Mouse (Mus musculus): ENCODE data around the gene Inpp5k. TPM values are rescaled to one million over a fixed set of nuclear protein-coding genes. Genes with fewer than 3 reads are reported as not detected.

Inpp5k gene
- 53.0 and 107 TPM in 2 replicates for polyA plus RNA-seq (2012; rRNA removed; ENCODE audit: low replicate concordance)

DNA sequence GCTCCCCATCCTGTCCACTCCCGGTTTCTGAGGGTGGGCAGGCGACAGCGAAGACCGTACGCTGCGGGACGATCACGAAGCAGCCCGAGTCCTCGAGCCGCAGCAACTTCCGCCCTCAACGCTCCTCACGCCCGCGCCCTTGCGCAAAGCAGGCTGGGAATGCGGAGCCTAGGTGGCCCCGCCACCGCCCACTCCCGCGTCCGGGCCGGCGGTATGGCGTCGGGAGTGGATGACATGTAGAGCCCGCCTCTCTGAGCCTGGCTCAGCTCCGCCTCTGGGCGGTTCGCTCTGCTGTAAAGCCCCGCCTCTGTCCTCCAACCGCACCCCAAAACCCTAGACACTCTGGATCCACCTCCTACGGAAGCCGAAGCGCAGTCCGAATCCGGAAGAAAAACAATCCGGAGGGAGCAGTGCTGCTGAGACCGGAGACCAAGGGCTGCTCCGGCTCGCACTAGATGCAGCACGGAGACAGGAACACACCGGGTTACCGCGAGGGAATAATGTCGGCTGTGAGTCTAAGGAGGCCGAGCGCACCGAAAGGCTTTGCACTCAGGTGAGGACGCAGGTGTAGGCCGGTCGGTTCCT, at the start of gene Inpp5k:
Gene Inpp5k, plus strand, starts transcription at position 344 of the 585 bp plus-strand sequence.

DNA sequence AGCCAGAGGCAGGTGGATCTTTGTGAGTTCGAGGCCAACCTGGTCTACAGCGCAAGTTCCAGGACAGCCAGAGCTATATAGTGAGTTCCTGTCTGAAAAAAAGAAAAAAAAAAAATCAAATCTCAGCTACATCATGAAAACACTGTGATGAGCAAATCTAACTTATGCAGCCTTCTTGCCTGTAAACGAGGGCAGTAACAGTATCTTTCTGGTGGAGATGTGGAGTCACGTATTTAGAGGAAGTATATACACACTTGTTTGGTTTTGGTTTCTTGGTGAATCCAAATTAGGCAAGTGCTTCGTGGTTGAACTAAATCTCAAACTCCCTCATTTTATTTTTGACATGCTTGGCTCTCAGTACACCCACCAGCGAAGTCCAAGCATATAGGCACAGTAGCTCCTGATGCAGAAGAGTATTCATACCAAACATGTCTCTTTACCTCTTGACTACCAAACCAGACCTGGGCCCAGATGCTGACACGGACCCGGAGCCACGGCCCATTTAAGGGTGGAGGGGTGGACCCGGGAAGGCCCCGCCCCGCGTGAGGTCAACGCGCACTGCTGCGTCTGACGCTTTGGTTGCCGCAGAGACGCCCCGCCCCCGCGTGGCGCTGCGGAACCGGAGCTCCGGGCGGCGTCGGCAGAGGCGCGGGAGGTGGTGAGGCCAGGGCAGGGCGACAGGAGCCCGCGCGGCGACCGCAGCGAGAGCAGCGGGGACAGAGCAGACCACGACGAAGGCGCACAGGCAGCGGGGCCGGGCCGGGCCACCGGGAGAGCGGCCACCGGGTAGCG, 43.1 kb upstream of the Inpp5k start, which contains the start of gene Pitpna:
Gene Pitpna, plus strand, starts transcription at position 605 of the 792 bp plus-strand sequence.

DNA sequence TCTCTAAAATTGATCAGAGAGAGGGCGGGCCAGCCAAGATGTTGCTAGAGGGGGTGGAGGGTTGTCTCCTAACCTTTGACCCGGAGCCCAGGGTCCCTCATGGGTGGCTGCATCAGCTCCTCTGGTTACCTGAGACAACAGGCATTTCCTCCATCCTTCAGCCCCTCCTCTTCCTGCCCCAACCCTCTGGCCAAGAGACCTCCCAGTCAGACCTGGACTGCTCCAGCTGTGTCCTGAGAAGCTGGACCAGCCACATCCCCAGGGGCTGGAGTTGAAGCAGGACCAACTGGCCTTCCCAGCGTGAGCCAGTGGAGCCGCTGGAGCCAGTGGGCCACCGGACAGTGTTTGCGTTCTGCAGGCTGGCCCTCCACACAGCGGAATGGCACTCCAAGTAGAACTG, 19.5 kb downstream of the Inpp5k start, which contains the start of gene Myo1c:
Gene Myo1c, plus strand, starts transcription at position 194 of the 400 bp plus-strand sequence.

DNA sequence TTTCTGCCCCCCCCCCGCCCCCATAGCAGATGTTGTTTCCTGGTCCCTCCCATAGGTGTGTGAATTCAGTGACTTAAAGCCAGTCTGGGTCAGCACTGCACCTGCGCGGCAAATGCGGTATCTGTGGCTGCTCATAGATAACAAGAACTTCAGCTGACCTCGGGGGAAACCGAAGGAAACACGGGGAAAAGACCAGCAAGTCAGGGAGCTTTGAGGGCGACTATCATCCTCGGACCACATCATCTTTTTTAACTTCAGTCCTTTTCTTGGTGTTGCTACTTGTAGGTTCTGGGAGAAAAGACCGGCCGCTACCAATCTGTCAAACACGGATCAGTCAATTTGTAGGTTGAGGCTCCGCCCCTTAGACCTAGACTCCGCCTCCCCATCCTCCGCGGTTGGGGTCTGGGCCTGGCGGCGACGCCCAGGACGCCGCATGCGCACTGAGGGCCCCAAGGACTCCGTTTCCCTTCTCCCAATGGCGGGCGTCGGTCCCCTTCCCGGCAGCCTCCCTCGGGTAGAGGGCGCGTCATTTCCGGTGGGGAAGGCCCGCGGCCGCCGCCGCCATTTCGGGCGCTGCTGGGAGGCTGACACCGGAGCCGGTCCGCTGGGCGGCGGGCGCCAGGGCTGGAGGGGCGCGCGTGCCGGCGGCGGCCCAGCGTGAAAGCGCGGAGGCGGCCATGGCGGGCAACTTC, 48.1 kb downstream of the Inpp5k start, which contains the start of gene Crk:
Gene Crk, plus strand, starts transcription at position 513 of the 692 bp plus-strand sequence.

Other genes starting within 250 kb of the Inpp5k start
- gene Serpinf1, start 208.3 kb upstream of the Inpp5k start, polyA plus RNA-seq (2012; rRNA removed; ENCODE audit: low replicate concordance) = 737 and 913 TPM in 2 replicates
- 0.50 and 4.5 TPM in 2 replicates for gene Serpinf2, start 191.4 kb upstream of the Inpp5k start, polyA plus RNA-seq (2012; rRNA removed; ENCODE audit: low replicate concordance)
- 18.9 and 37.8 TPM in 2 replicates for gene Wdr81, start 176.3 kb upstream of the Inpp5k start, polyA plus RNA-seq (2012; rRNA removed; ENCODE audit: low replicate concordance)
- 53.5 and 54.9 TPM in 2 replicates for gene Tlcd2, start 169.3 kb upstream of the Inpp5k start, polyA plus RNA-seq (2012; rRNA removed; ENCODE audit: low replicate concordance)
- gene Prpf8, start 144.2 kb upstream of the Inpp5k start, polyA plus RNA-seq (2012; rRNA removed; ENCODE audit: low replicate concordance) = 68.6 and 111 TPM in 2 replicates
- 11.6 and 19.6 TPM in 2 replicates for gene Rilp, start 120.9 kb upstream of the Inpp5k start, polyA plus RNA-seq (2012; rRNA removed; ENCODE audit: low replicate concordance)
- 23.6 and 35.5 TPM in 2 replicates for gene Scarf1, start 117.4 kb upstream of the Inpp5k start, polyA plus RNA-seq (2012; rRNA removed; ENCODE audit: low replicate concordance)
- gene Slc43a2, start 99.3 kb upstream of the Inpp5k start, polyA plus RNA-seq (2012; rRNA removed; ENCODE audit: low replicate concordance) = 47.2 and 65.6 TPM in 2 replicates
- gene Pitpna, start 42.9 kb upstream of the Inpp5k start, polyA plus RNA-seq (2012; rRNA removed; ENCODE audit: low replicate concordance) = 52.6 and 82.6 TPM in 2 replicates
- gene Myo1c, start 19.5 kb downstream of the Inpp5k start, polyA plus RNA-seq (2012; rRNA removed; ENCODE audit: low replicate concordance) = 134 and 141 TPM in 2 replicates
- 37.2 and 132 TPM in 2 replicates for gene Crk, start 48.3 kb downstream of the Inpp5k start, polyA plus RNA-seq (2012; rRNA removed; ENCODE audit: low replicate concordance)
- gene Ywhae, start 101.9 kb downstream of the Inpp5k start, polyA plus RNA-seq (2012; rRNA removed; ENCODE audit: low replicate concordance) = 83.1 and 178 TPM in 2 replicates
- 1.1 and 1.7 TPM in 2 replicates for gene Doc2b, start 165.1 kb downstream of the Inpp5k start, polyA plus RNA-seq (2012; rRNA removed; ENCODE audit: low replicate concordance)

All from mammary gland, adult 2 months (tissue).